Mouse (Mus musculus) heart, embryonic 14.5 days (tissue): ENCODE data around the gene Zfp526. TPM values are rescaled to one million over a fixed set of nuclear protein-coding genes. Genes with fewer than 3 reads are reported as not detected.
"Not testable (repeated sequence)": the region's sequence is repeated elsewhere in the genome, so short reads cannot be mapped to it uniquely, and the experiment has no call there.

ENCODE experiments used
- ATAC-seq: fragments of 200-750 bp; cut with Nextera tagmentation; 2 replicates; pipeline ENCODE4 v1.8.0; 2017; ENCODE audit warnings: low read depth, moderate TSS enrichment; ENCODE audit not compliant: insufficient number of reproducible peaks, insufficient read depth, low FRiP score
- H3K27ac ChIP-seq, 2 experiments: fragments of 200-500 bp in 1 of 2; fragments of 300-500 bp in 1 of 2; sonication (generic) in 1 of 2; replicated peaks in 1 of 2; 2 replicates each; pipeline ENCODE4 v1.5.1; 2012 to 2014; ENCODE audit warnings: low read depth in 2 of 2, low read length in 2 of 2, control low read depth in 1 of 2, mild to moderate bottlenecking in 1 of 2, mixed read lengths in 1 of 2; ENCODE audit not compliant: control insufficient read depth in 1 of 2, insufficient read depth in 1 of 2
- H3K27me3 ChIP-seq: fragments of 300-500 bp; sonication (generic); 2 replicates; pipeline ENCODE4 v1.6.1; 2014; ENCODE audit warnings: mild to moderate bottlenecking, low read length, control low read depth; ENCODE audit not compliant: control insufficient read depth, insufficient read depth
- H3K36me3 ChIP-seq: fragments of 300-500 bp; sonication (generic); 2 replicates; pipeline ENCODE4 v1.6.1; 2014; ENCODE audit warnings: mild to moderate bottlenecking, control low read depth, low read length, mixed read lengths; ENCODE audit not compliant: control insufficient read depth, insufficient read depth
- H3K4me1 ChIP-seq, 2 experiments: fragments of 200-500 bp in 1 of 2; fragments of 300-500 bp in 1 of 2; sonication (generic) in 1 of 2; 2 replicates each; pipeline ENCODE4 v1.6.1; 2012 to 2014; ENCODE audit warnings: low read length in 2 of 2, control low read depth in 1 of 2, mixed read lengths in 1 of 2; ENCODE audit not compliant: control insufficient read depth in 2 of 2, insufficient read depth in 2 of 2
- H3K4me2 ChIP-seq: fragments of 300-500 bp; sonication (generic); 2 replicates; pipeline ENCODE4 v1.6.1; 2014; ENCODE audit warnings: mild to moderate bottlenecking, low read length
- H3K4me3 ChIP-seq, 2 experiments: fragments of 200-500 bp in 1 of 2; fragments of 300-500 bp in 1 of 2; sonication (generic) in 1 of 2; 2 replicates each; pipeline ENCODE4 v1.5.1; 2012 to 2014; ENCODE audit warnings: low read length in 2 of 2, mild to moderate bottlenecking in 2 of 2, control low read depth in 1 of 2, low read depth in 1 of 2, moderate library complexity in 1 of 2; ENCODE audit not compliant: control insufficient read depth in 1 of 2, insufficient read depth in 1 of 2
- H3K9ac ChIP-seq: fragments of 300-500 bp; sonication (generic); 2 replicates; pipeline ENCODE4 v1.6.1; 2014; ENCODE audit warnings: mild to moderate bottlenecking, low read length
- H3K9me3 ChIP-seq: fragments of 300-500 bp; sonication (generic); 2 replicates; pipeline ENCODE4 v1.6.1; 2016; ENCODE audit warnings: low read length, control low read depth; ENCODE audit not compliant: control insufficient read depth
- WGBS: fragments of 180-500 bp; shearing (Covaris S2); extraction: QIAGEN DNeasy Blood & Tissue Kit; methylation state at CpG from one replicate; pipeline ENCODE4 v1.1.7; 2014; 5-methylcytosine and 5-hydroxymethylcytosine counted together
- polyA plus RNA-seq: library from polyadenylated mRNA; unstranded; fragments of >200 nt; fragmentation: Nextera tagmentation; extraction: Ambion mirVana; gene quantifications from 2 replicates; pipeline ENCODE4 v1.2.1, GENCODE M21; 2014

Gene Zfp526
- polyA plus RNA-seq, 1 experiment from 2014 or later: 2.3 TPM

- H3K27me3 ChIP-seq, H3K4me2 ChIP-seq, H3K9me3 ChIP-seq, H3K4me3 ChIP-seq, H3K9ac ChIP-seq, ATAC-seq, H3K36me3 ChIP-seq, H3K27ac ChIP-seq: not testable (repeated sequence)
- 60% methylated on average over 5 of the region's 5 CpGs for WGBS
- H3K4me1 ChIP-seq: peaks cover 11 to 23% of the 10 kb centered on the region in 2 experiments
Measured at GRCm38 (mm10) chr7:25265743-25266142, 44.5 kb downstream of the Zfp526 start.

GRCm38 (mm10) chr7:25266180-25266962 is 45.1 kb downstream of the Zfp526 start:
- peaks cover 11 to 23% of the 10 kb centered on the region in 2 experiments for H3K4me1 ChIP-seq
- no peaks in the 10 kb centered on the region for H3K9me3 ChIP-seq
- H3K4me3 ChIP-seq: no peak overlapping the region
- WGBS: 72% methylated on average over 8 of the region's 8 CpGs
- H3K4me2 ChIP-seq: peak overlapping the region; percentile 73
- peak overlapping the region in 1 of 2 experiments; percentile 92; a peak in 2 of 4 replicates for H3K27ac ChIP-seq
- no peak for ATAC-seq
- no peaks in the 10 kb centered on the region for H3K27me3 ChIP-seq
- H3K9ac ChIP-seq: peak overlapping the region; percentile 81; the same call in 1 of the 2 replicates
- H3K36me3 ChIP-seq: peaks cover 4% of the 10 kb centered on the region

- Histone ChIP-seq H3K27ac (peak within 1 kb of the TSS; percentile 90 to 92), H3K4me3 (peak within 1 kb of the TSS; percentile 69 to 86), H3K4me1 (peaks cover 11 to 23% of the 10 kb centered on the region in 2 experiments), H3K9ac (peak within 1 kb of the TSS; percentile 93), H3K27me3 (no peaks in the 10 kb centered on the region), H3K36me3 (peaks cover 14% of the 10 kb centered on the region), H3K4me2 (peak within 1 kb of the TSS; percentile 88), H3K9me3 (no peaks in the 10 kb centered on the region)
- peak; percentile 84 for ATAC-seq
- WGBS: under 1% methylated on average over 29 of the region's 29 CpGs
Measured at GRCm38 (mm10) chr7:25267301-25267750, 46.1 kb downstream of the Zfp526 start, which contains the start of gene Cic. TSS of gene Cic (plus strand) at chr7:25267704.

- peak overlapping the region; percentile 93 for H3K9ac ChIP-seq
- under 1% methylated on average over 33 of the region's 33 CpGs for WGBS
- peaks cover 20% of the 10 kb centered on the region for H3K36me3 ChIP-seq
- H3K27ac ChIP-seq: peak overlapping the region; percentile 90 to 92
- no peaks in the 10 kb centered on the region for H3K27me3 ChIP-seq
- H3K9me3 ChIP-seq: no peaks in the 10 kb centered on the region
- ATAC-seq: peak; percentile 94
- peak overlapping the region; percentile 69 to 86 for H3K4me3 ChIP-seq
- H3K4me2 ChIP-seq: peak overlapping the region; percentile 88
- H3K4me1 ChIP-seq: peaks cover 11 to 23% of the 10 kb centered on the region in 2 experiments
Measured at GRCm38 (mm10) chr7:25267751-25268463, 46.7 kb downstream of the Zfp526 start.

GRCm38 (mm10) chr7:25268588-25268987 is 47.4 kb downstream of the Zfp526 start:
- Histone ChIP-seq H3K27me3 (no peaks in the 10 kb centered on the region), H3K4me3 (peak overlapping the region; percentile 67 to 86), H3K36me3 (peaks cover 27% of the 10 kb centered on the region), H3K4me1 (peaks cover 13 to 25% of the 10 kb centered on the region in 2 experiments), H3K9ac (peak overlapping the region; percentile 93), H3K9me3 (no peaks in the 10 kb centered on the region), H3K4me2 (peak overlapping the region; percentile 88), H3K27ac (peak overlapping the region; percentile 67 to 85)
- no peak for ATAC-seq
- 0% methylated on average over 7 of the region's 7 CpGs for WGBS

- H3K4me2 ChIP-seq: peak overlapping the region; percentile 88
- peaks cover 31% of the 10 kb centered on the region for H3K36me3 ChIP-seq
- H3K4me3 ChIP-seq: peak overlapping the region; percentile 67 to 86
- no peaks in the 10 kb centered on the region for H3K9me3 ChIP-seq
- no peak for ATAC-seq
- no peaks in the 10 kb centered on the region for H3K27me3 ChIP-seq
- H3K9ac ChIP-seq: peak overlapping the region; percentile 93
- peak overlapping the region; percentile 35 to 85 for H3K27ac ChIP-seq
- H3K4me1 ChIP-seq: peaks cover 15 to 29% of the 10 kb centered on the region in 2 experiments
- 44% methylated on average over 4 of the region's 4 CpGs for WGBS
Measured at GRCm38 (mm10) chr7:25269029-25269428, 47.8 kb downstream of the Zfp526 start.

- 76% methylated on average over 8 of the region's 8 CpGs for WGBS
- Histone ChIP-seq H3K27me3 (no peaks in the 10 kb centered on the region), H3K4me3 (peak overlapping the region in 1 of 2 experiments; percentile 86; a peak in 1 of 4 replicates), H3K4me2 (peak overlapping the region; percentile 88), H3K4me1 (peaks cover 18 to 33% of the 10 kb centered on the region in 2 experiments), H3K36me3 (peaks cover 38% of the 10 kb centered on the region), H3K9me3 (no peaks in the 10 kb centered on the region), H3K27ac (peak overlapping the region in 1 of 2 experiments; percentile 85; a peak in 2 of 4 replicates), H3K9ac (peak overlapping the region; percentile 93)
- no peak for ATAC-seq
Measured at GRCm38 (mm10) chr7:25269545-25270271, 48.5 kb downstream of the Zfp526 start.
